Mouse (Mus musculus): ENCODE data around the gene Hist1h2bf. TPM values are rescaled to one million over a fixed set of nuclear protein-coding genes. Genes with fewer than 3 reads are reported as not detected.

The Hist1h2bf gene
- polyA plus RNA-seq, 1 experiment from 2014 or later, result 0.97 TPM

DNA sequence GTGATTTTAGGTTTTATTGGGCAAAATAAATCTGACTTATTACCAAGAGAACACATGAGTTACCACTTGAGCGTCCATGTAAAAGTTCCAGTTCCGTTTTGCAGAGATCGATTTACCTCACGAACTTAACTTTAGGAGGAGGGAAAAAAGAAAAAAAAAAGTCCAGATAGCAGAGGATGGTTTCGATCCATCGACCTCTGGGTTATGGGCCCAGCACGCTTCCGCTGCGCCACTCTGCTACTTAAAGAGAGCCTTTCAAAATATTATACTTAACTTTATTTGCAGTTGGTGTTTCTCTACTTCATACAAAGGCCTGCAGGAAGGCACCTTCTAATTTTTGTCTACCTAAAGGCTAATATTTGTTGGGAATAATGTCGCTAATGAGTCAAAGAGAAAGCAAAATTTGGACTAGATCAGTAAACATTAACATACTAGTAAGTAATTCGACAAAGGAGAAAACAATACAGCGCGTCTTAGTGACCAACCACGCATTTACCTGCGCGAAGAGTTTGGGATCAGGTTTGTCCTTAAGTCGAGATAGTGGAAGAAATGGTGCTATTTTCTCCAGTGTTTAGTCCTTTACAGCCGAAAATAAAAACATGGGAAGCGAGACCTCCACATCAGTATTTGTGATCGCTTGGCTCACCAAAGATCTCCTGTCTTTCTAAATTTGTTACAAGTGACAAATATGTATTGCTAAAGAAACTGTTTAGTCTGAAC is 43.7 kb downstream of the Hist1h2bf start:
- no peaks in the 10 kb centered on the region for H3K36me3 ChIP-seq
- under 1% methylated on average over 20 of the region's 20 CpGs for WGBS
- peak overlapping the region; percentile 56 for H3K4me3 ChIP-seq
- H3K4me2 ChIP-seq, result peak overlapping the region; percentile 79
- peak overlapping the region; percentile 59 for H3K9ac ChIP-seq
- H3K9me3 ChIP-seq (replicated peaks), result no peaks in the 10 kb centered on the region
- no peak for ATAC-seq (replicated peaks; ENCODE audit: insufficient number of reproducible peaks, insufficient read depth, low FRiP score, low read depth)
- peaks cover 44% of the 10 kb centered on the region for H3K4me1 ChIP-seq (replicated peaks)
- no peaks in the 10 kb centered on the region for H3K27me3 ChIP-seq
- peak overlapping the region; percentile 92 for H3K27ac ChIP-seq

DNA sequence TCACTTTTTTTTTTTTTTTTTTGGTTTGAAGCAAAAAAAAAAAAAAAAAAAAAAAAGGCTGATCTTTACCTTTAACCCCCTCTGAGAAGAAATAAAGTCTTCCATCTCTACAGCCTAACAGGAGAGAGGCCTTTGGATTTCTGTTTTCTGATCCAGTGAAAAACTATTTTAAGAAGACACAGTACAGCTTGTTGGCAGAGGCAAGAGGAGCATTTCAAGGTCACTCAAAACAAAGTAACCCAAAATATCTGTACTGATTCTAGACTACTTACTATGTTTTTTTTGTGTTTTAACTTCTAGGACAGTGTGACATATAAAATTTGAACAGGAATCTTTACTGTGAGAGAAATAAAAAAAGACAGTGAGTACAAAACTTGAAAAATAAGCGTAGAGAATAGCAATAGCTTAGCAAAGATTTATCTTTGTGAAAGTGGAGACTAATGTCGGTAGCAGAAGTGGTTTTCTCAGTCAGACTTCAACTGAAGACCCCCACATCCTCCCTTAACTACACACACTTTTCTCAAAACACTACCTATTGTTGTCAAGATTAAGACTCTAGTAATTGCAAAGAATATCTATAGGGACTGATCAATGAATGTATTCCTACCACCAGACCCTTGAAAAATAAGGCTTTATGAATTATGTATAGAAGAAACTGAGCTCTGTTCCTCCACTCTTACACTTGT is 44.4 kb downstream of the Hist1h2bf start:
- H3K4me3 ChIP-seq, result peak overlapping the region; percentile 56
- H3K4me1 ChIP-seq (replicated peaks), result peaks cover 45% of the 10 kb centered on the region
- H3K27ac ChIP-seq, result peak overlapping the region; percentile 92
- no peaks in the 10 kb centered on the region for H3K27me3 ChIP-seq
- ATAC-seq (replicated peaks; ENCODE audit: insufficient number of reproducible peaks, insufficient read depth, low FRiP score, low read depth), result no peak
- H3K4me2 ChIP-seq, result peak overlapping the region; percentile 79
- WGBS, result 18% methylated on average over 2 of the region's 2 CpGs
- peak overlapping the region; percentile 59 for H3K9ac ChIP-seq
- no peaks in the 10 kb centered on the region for H3K9me3 ChIP-seq (replicated peaks)
- no peaks in the 10 kb centered on the region for H3K36me3 ChIP-seq

DNA sequence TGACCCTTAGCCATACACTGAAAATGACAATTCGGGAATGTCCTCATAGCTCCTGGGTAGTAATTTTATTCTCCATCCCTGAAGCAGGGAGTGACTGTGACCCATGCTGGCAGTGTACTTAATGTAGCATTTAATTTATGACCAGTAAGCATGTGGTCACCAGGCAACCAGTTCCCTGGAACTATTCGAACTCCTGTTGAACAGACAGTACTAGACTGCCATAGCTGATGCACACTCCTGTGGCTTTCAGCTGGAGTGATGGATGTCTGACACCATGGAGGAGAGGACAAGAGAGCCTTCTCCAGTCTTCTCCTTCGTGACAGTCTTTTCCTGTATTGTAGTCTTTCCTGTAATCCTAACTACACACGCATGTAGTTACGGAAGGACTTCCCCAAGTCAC is 45.0 kb downstream of the Hist1h2bf start:
- peak overlapping the region; percentile 92 for H3K27ac ChIP-seq
- WGBS, result 80% methylated on average over 5 of the region's 5 CpGs
- H3K4me2 ChIP-seq, result peak overlapping the region; percentile 79
- no peak for ATAC-seq (replicated peaks; ENCODE audit: insufficient number of reproducible peaks, insufficient read depth, low FRiP score, low read depth)
- no peaks in the 10 kb centered on the region for H3K27me3 ChIP-seq
- H3K4me3 ChIP-seq, result no peak overlapping the region
- H3K9me3 ChIP-seq (replicated peaks), result no peaks in the 10 kb centered on the region
- peaks cover 39% of the 10 kb centered on the region for H3K4me1 ChIP-seq (replicated peaks)
- no peaks in the 10 kb centered on the region for H3K36me3 ChIP-seq
- H3K9ac ChIP-seq, result no peak overlapping the region

DNA sequence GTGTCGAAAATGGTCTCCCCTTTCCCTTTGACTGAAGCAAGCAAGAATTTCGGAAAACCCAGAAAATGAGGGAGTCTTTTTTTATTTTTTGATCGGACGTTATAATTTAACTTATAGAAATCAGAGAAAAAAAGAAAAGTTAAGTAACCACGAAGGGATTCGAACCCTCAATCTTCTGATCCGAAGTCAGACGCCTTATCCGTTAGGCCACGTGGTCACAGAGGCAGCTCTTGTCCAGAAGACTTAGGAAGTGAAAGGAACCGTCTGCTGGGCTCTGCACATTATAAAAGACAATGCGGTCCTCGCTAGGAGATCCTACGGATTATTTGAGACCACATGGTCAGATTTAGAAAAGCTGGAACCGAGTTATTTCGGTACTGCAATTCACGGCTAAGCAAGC is 47.7 kb downstream of the Hist1h2bf start:
- peak overlapping the region; percentile 57 for H3K4me2 ChIP-seq
- under 1% methylated on average over 17 of the region's 17 CpGs for WGBS
- H3K4me3 ChIP-seq, result peak overlapping the region; percentile 48
- H3K27ac ChIP-seq, result peak overlapping the region; percentile 51
- H3K9ac ChIP-seq, result peak overlapping the region; percentile 39
- no peaks in the 10 kb centered on the region for H3K9me3 ChIP-seq (replicated peaks)
- H3K27me3 ChIP-seq, result no peaks in the 10 kb centered on the region
- ATAC-seq (replicated peaks; ENCODE audit: insufficient number of reproducible peaks, insufficient read depth, low FRiP score, low read depth), result no peak; the same call in 1 of the 2 replicates
- H3K36me3 ChIP-seq, result no peaks in the 10 kb centered on the region
- peaks cover 22% of the 10 kb centered on the region for H3K4me1 ChIP-seq (replicated peaks)

DNA sequence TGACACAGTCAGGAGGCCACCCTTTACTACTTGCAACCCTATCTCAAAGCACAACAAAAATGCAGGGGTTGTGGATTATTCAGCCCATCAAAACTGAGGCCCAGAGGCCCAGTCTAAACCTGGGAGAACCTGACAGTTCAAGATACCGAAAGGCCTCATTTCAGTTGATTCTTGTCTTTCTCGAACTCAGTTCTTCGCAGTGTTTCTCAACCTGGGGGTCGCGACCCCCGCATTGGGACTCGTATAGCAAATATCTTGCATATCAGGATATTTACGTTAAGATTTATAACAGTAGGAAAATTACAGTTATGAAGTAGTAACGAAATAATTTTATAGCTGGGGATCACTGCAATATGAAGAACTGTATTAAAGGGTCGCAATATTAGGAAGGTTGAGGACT is 48.1 kb downstream of the Hist1h2bf start:
- no peak for ATAC-seq (replicated peaks; ENCODE audit: insufficient number of reproducible peaks, insufficient read depth, low FRiP score, low read depth)
- Histone ChIP-seq H3K4me1 (replicated peaks) (peaks cover 22% of the 10 kb centered on the region), H3K36me3 (no peaks in the 10 kb centered on the region), H3K4me2 (peak overlapping the region; percentile 57), H3K27ac (no peak overlapping the region), H3K27me3 (no peaks in the 10 kb centered on the region), H3K4me3 (peak overlapping the region; percentile 48), H3K9me3 (replicated peaks) (no peaks in the 10 kb centered on the region), H3K9ac (peak overlapping the region; percentile 36; the same call in 1 of the 2 replicates)
- 3% methylated on average over 10 of the region's 10 CpGs for WGBS

DNA sequence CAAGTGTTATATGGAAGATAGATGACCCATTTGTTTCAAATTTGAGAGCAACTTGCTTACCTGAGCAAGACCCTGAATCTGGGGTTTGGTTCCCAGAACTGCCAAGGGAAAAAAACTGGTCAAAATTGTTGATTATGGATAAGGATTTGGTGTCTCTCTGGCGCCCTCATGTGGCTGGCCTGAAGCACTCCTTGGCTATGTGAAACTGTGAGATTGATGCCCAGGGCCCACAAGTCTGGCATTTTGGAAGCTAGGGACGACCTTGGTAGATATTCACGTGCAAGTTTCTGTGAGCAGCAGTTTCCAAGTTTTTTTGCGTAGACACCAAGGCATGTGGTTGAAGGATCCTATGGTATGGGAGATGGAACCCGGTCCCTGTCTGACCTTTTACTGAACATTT is 49.3 kb downstream of the Hist1h2bf start:
- no peaks in the 10 kb centered on the region for H3K36me3 ChIP-seq
- H3K9ac ChIP-seq, result no peak overlapping the region
- no peaks in the 10 kb centered on the region for H3K27me3 ChIP-seq
- no peak overlapping the region for H3K4me3 ChIP-seq
- peaks cover 22% of the 10 kb centered on the region for H3K4me1 ChIP-seq (replicated peaks)
- no peak overlapping the region for H3K27ac ChIP-seq
- ATAC-seq (replicated peaks; ENCODE audit: insufficient number of reproducible peaks, insufficient read depth, low FRiP score, low read depth), result no peak
- H3K9me3 ChIP-seq (replicated peaks), result no peaks in the 10 kb centered on the region
- peak overlapping the region; percentile 10; the same call in 1 of the 2 replicates for H3K4me2 ChIP-seq
- 10% methylated on average over 5 of the region's 5 CpGs for WGBS

DNA sequence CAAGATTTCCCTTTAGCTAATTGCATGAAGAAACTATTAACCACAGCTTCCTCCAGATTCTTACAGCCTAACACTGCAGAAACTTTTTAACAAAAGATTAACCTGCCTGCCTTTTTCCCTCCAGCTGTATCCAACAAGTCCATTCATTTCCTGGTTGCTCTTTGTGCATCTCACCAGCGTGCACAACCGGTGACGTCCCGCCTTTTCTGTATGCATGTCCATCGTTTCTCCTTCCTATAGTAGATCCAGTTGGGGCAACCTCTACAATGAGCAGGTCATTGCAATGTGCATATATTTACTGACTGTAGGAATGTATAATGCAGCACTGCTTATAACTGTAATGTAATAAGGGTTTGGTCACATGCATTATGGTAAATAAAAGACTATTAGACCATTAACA is 50.0 kb downstream of the Hist1h2bf start:
- H3K9ac ChIP-seq, result no peak overlapping the region
- H3K4me3 ChIP-seq, result no peak overlapping the region
- no peaks in the 10 kb centered on the region for H3K36me3 ChIP-seq
- no peak for ATAC-seq (replicated peaks; ENCODE audit: insufficient number of reproducible peaks, insufficient read depth, low FRiP score, low read depth)
- no peak overlapping the region for H3K27ac ChIP-seq
- no peak overlapping the region for H3K4me2 ChIP-seq
- no peaks in the 10 kb centered on the region for H3K9me3 ChIP-seq (replicated peaks)
- WGBS, result 49% methylated on average over 5 of the region's 5 CpGs
- H3K4me1 ChIP-seq (replicated peaks), result peaks cover 20% of the 10 kb centered on the region
- H3K27me3 ChIP-seq, result no peaks in the 10 kb centered on the region

Small RNAs within 50 kb of the gene (microRNA-seq; reads per million reads assigned to microRNA genes)
- gene Gm44297 (not detected), gene Gm44359 (not detected), gene Gm44394 (not detected)

Other genes with a start within 250 kb of the Hist1h2bf start
- 33.4 and 39.1 TPM in 2 replicates for gene Zfp322a, start 205.0 kb downstream of the Hist1h2bf start, polyA plus RNA-seq (2015; fragmentation: Nextera tagmentation; extraction: Ambion mirVana)
- 8.1 and 8.2 TPM in 2 replicates for gene Abt1, start 150.3 kb downstream of the Hist1h2bf start, polyA plus RNA-seq (2015; fragmentation: Nextera tagmentation; extraction: Ambion mirVana)
- gene Btn1a1, start 108.3 kb downstream of the Hist1h2bf start, polyA plus RNA-seq (2015; fragmentation: Nextera tagmentation; extraction: Ambion mirVana), result 0.85 and 1.4 TPM in 2 replicates
- gene Btn2a2, start 85.3 kb downstream of the Hist1h2bf start, polyA plus RNA-seq (2015; fragmentation: Nextera tagmentation; extraction: Ambion mirVana), result 0.31 and 0.41 TPM in 2 replicates
- 5.4 and 5.7 TPM in 2 replicates for gene Hist1h4h, start 43.1 kb downstream of the Hist1h2bf start, polyA plus RNA-seq (2015; fragmentation: Nextera tagmentation; extraction: Ambion mirVana)
- 2.2 and 2.6 TPM in 2 replicates for gene Hist1h2af, start 40.3 kb downstream of the Hist1h2bf start, polyA plus RNA-seq (2015; fragmentation: Nextera tagmentation; extraction: Ambion mirVana)
- gene Hist1h3g, start 38.8 kb downstream of the Hist1h2bf start, polyA plus RNA-seq (2015; fragmentation: Nextera tagmentation; extraction: Ambion mirVana), result 1.6 and 3.1 TPM in 2 replicates
- gene Hist1h2bh, start 30.8 kb downstream of the Hist1h2bf start, polyA plus RNA-seq (2015; fragmentation: Nextera tagmentation; extraction: Ambion mirVana), result 0.61 and 0.74 TPM in 2 replicates
- gene Hist1h3f, start 30.1 kb downstream of the Hist1h2bf start, polyA plus RNA-seq (2015; fragmentation: Nextera tagmentation; extraction: Ambion mirVana), result 0.16 and 0.25 TPM in 2 replicates
- 0.62 and 0.66 TPM in 2 replicates for gene Hist1h4f, start 22.5 kb downstream of the Hist1h2bf start, polyA plus RNA-seq (2015; fragmentation: Nextera tagmentation; extraction: Ambion mirVana)
- gene Hist1h1d, start 20.9 kb downstream of the Hist1h2bf start, polyA plus RNA-seq (2015; fragmentation: Nextera tagmentation; extraction: Ambion mirVana), result 0.18 and 0.23 TPM in 2 replicates
- 1.7 and 2.4 TPM in 2 replicates for gene Hist1h3e, start 11.8 kb downstream of the Hist1h2bf start, polyA plus RNA-seq (2015; fragmentation: Nextera tagmentation; extraction: Ambion mirVana)
- gene Hist1h2ae, start 3.0 kb downstream of the Hist1h2bf start, polyA plus RNA-seq (2015; fragmentation: Nextera tagmentation; extraction: Ambion mirVana), result 33.7 and 35.5 TPM in 2 replicates
- gene Hist1h2bg, start 2.8 kb downstream of the Hist1h2bf start, polyA plus RNA-seq (2015; fragmentation: Nextera tagmentation; extraction: Ambion mirVana), result 4.3 and 4.6 TPM in 2 replicates
- 1.2 and 1.6 TPM in 2 replicates for gene Hist1h2ad, start 185 bp upstream of the Hist1h2bf start, polyA plus RNA-seq (2015; fragmentation: Nextera tagmentation; extraction: Ambion mirVana)
- gene Hist1h3d, start 1.6 kb upstream of the Hist1h2bf start, polyA plus RNA-seq (2015; fragmentation: Nextera tagmentation; extraction: Ambion mirVana), result 2.0 and 2.2 TPM in 2 replicates
- 48.2 and 53.2 TPM in 2 replicates for gene Hist1h4d, start 7.4 kb upstream of the Hist1h2bf start, polyA plus RNA-seq (2015; fragmentation: Nextera tagmentation; extraction: Ambion mirVana)
- 1.7 and 1.9 TPM in 2 replicates for gene Hist1h2be, start 46.9 kb upstream of the Hist1h2bf start, polyA plus RNA-seq (2015; fragmentation: Nextera tagmentation; extraction: Ambion mirVana)
- gene Hist1h1e, start 48.4 kb upstream of the Hist1h2bf start, polyA plus RNA-seq (2015; fragmentation: Nextera tagmentation; extraction: Ambion mirVana), result 9.6 and 10.8 TPM in 2 replicates
- 0.50 and 0.74 TPM in 2 replicates for gene Hist1h2ac, start 109.8 kb upstream of the Hist1h2bf start, polyA plus RNA-seq (2015; fragmentation: Nextera tagmentation; extraction: Ambion mirVana)
- 51.8 and 52.1 TPM in 2 replicates for gene Hist1h2bc, start 110.0 kb upstream of the Hist1h2bf start, polyA plus RNA-seq (2015; fragmentation: Nextera tagmentation; extraction: Ambion mirVana)
- 0.14 TPM in 1 of 2 replicates, not detected in the other for gene Hist1h1t, start 121.6 kb upstream of the Hist1h2bf start, polyA plus RNA-seq (2015; fragmentation: Nextera tagmentation; extraction: Ambion mirVana)
- 2.4 and 2.7 TPM in 2 replicates for gene Hist1h4c, start 124.3 kb upstream of the Hist1h2bf start, polyA plus RNA-seq (2015; fragmentation: Nextera tagmentation; extraction: Ambion mirVana)
- 10.3 and 13.6 TPM in 2 replicates for gene Hfe, start 136.7 kb upstream of the Hist1h2bf start, polyA plus RNA-seq (2015; fragmentation: Nextera tagmentation; extraction: Ambion mirVana)
- 38.8 and 41.2 TPM in 2 replicates for gene Hist1h1c, start 164.6 kb upstream of the Hist1h2bf start, polyA plus RNA-seq (2015; fragmentation: Nextera tagmentation; extraction: Ambion mirVana)
- 2.0 and 4.1 TPM in 2 replicates for gene Hist1h3c, start 171.4 kb upstream of the Hist1h2bf start, polyA plus RNA-seq (2015; fragmentation: Nextera tagmentation; extraction: Ambion mirVana)
- 1.2 and 1.9 TPM in 2 replicates for gene Hist1h2bb, start 172.5 kb upstream of the Hist1h2bf start, polyA plus RNA-seq (2015; fragmentation: Nextera tagmentation; extraction: Ambion mirVana)
- 15.3 and 20.4 TPM in 2 replicates for gene Hist1h2ab, start 176.9 kb upstream of the Hist1h2bf start, polyA plus RNA-seq (2015; fragmentation: Nextera tagmentation; extraction: Ambion mirVana)
- gene Hist1h3b, start 178.1 kb upstream of the Hist1h2bf start, polyA plus RNA-seq (2015; fragmentation: Nextera tagmentation; extraction: Ambion mirVana), result 3.1 and 4.7 TPM in 2 replicates
- 1.2 and 1.7 TPM in 2 replicates for gene Hist1h4b, start 182.8 kb upstream of the Hist1h2bf start, polyA plus RNA-seq (2015; fragmentation: Nextera tagmentation; extraction: Ambion mirVana)
- gene Hist1h4a, start 187.0 kb upstream of the Hist1h2bf start, polyA plus RNA-seq (2015; fragmentation: Nextera tagmentation; extraction: Ambion mirVana), result not detected in 2 replicates
- 1.5 and 2.4 TPM in 2 replicates for gene Hist1h3a, start 188.2 kb upstream of the Hist1h2bf start, polyA plus RNA-seq (2015; fragmentation: Nextera tagmentation; extraction: Ambion mirVana)
- 0.76 and 0.98 TPM in 2 replicates for gene Hist1h1a, start 189.5 kb upstream of the Hist1h2bf start, polyA plus RNA-seq (2015; fragmentation: Nextera tagmentation; extraction: Ambion mirVana)
- not detected in 2 replicates for gene Trim38, start 195.7 kb upstream of the Hist1h2bf start, polyA plus RNA-seq (2015; fragmentation: Nextera tagmentation; extraction: Ambion mirVana)
- gene Slc17a2, start 232.8 kb upstream of the Hist1h2bf start, polyA plus RNA-seq (2015; fragmentation: Nextera tagmentation; extraction: Ambion mirVana), result not detected in 2 replicates